8 mouse cellular contexts compared by ENCODE assay signal in genomic region chr13:69459657-69460458, GRCm38 (mm10).
DNase-seq lines count a peak whose midpoint lies in the region; ATAC-seq and TF ChIP-seq lines count a peak whose summit lies in the region.

No protein-coding gene starts in this region.

- H3K4me2 ChIP-seq in forebrain, embryonic 14.5 days (ENCODE audit: low read length) = no peak overlapping the region
- peak overlapping the region; percentile 35; the same call in 1 of the 2 replicates for H3K4me2 ChIP-seq in lung, embryonic 16.5 days (ENCODE audit: low read depth, low read length)

- H3K27ac ChIP-seq in forebrain, embryonic 14.5 days (ENCODE audit: low read depth, low read length) = no peak overlapping the region
- peak overlapping the region; percentile 58 for H3K27ac ChIP-seq in lung, embryonic 16.5 days (ENCODE audit: low read length)
- no peak overlapping the region for H3K27ac ChIP-seq in small intestine, adult 2 months (ENCODE audit: insufficient read depth, low read depth, low read length)

- H3K4me3 ChIP-seq in forebrain, embryonic 14.5 days (ENCODE audit: low read depth, low read length) = no peak overlapping the region
- H3K4me3 ChIP-seq in lung, embryonic 16.5 days (ENCODE audit: low read length) = no peak overlapping the region
- no peak overlapping the region for H3K4me3 ChIP-seq in small intestine, adult 2 months (ENCODE audit: low read depth, low read length)

- DNase-seq in adrenal gland, adult 2 months = peak; percentile 49
- no peak for DNase-seq in adrenal gland, adult 8-10 months
- peak; percentile 46 for DNase-seq in urinary bladder, postnatal 14 days (ENCODE audit: low spot score)
- no peak for DNase-seq in urinary bladder, adult 2 months (ENCODE audit: low spot score)
- DNase-seq in forebrain, embryonic 14.5 days (ENCODE audit: low spot score) = peak; percentile 70
- DNase-seq in kidney, postnatal 4 days = peak; percentile 86 to 88

- H3K4me1 ChIP-seq in forebrain, embryonic 14.5 days (ENCODE audit: control insufficient read depth, insufficient read depth, low read length) = 0 out of 2 replicates have a peak, but pooled peaks cover 3% of the 10 kb centered on the region
- H3K4me1 ChIP-seq in lung, embryonic 16.5 days (replicated peaks; ENCODE audit: control insufficient read depth, insufficient read depth, low read length) = peaks cover 7% of the 10 kb centered on the region; the same call in 1 of the 2 replicates
- H3K4me1 ChIP-seq in small intestine, adult 2 months (ENCODE audit: control insufficient read depth, insufficient read depth, insufficient read length, low read length) = no peaks in the 10 kb centered on the region

- H3K27me3 ChIP-seq in forebrain, embryonic 14.5 days (replicated peaks; ENCODE audit: control insufficient read depth, insufficient read depth, low read length) = no peaks in the 10 kb centered on the region
- H3K27me3 ChIP-seq in lung, embryonic 16.5 days (ENCODE audit: control insufficient read depth, insufficient read depth, low read depth, low read length) = no peaks in the 10 kb centered on the region
- H3K27me3 ChIP-seq in small intestine, adult 2 months (ENCODE audit: control insufficient read depth, insufficient read depth, low read length) = no peaks in the 10 kb centered on the region

- ATAC-seq in forebrain, embryonic 14.5 days = peak; percentile 69; the same call in 1 of the 2 replicates
- peak; percentile 85 for ATAC-seq in lung, embryonic 16.5 days (ENCODE audit: low read depth)

- no peak overlapping the region for H3K9ac ChIP-seq in forebrain, embryonic 14.5 days (ENCODE audit: low read length)
- no peak overlapping the region for H3K9ac ChIP-seq in lung, embryonic 16.5 days (ENCODE audit: low read length)

- TF ChIP-seq POLR2A in small intestine, adult 2 months (IDR thresholded peaks at IDR 0.05; ENCODE audit: low read depth, low read length) = no peak

- H3K9me3 ChIP-seq in forebrain, embryonic 14.5 days (replicated peaks; ENCODE audit: control insufficient read depth, low read length) = no peaks in the 10 kb centered on the region
- no peaks in the 10 kb centered on the region for H3K9me3 ChIP-seq in lung, embryonic 16.5 days (ENCODE audit: control insufficient read depth, low read length)

- no peaks in the 10 kb centered on the region for H3K36me3 ChIP-seq in forebrain, embryonic 14.5 days (ENCODE audit: control insufficient read depth, insufficient read depth, low read length)
- no peaks in the 10 kb centered on the region for H3K36me3 ChIP-seq in lung, embryonic 16.5 days (ENCODE audit: control insufficient read depth, insufficient read depth, low read length)
- H3K36me3 ChIP-seq in small intestine, adult 2 months (ENCODE audit: control insufficient read depth, insufficient read depth, low read length) = no peaks in the 10 kb centered on the region

- peak; percentile 68; the same call in 1 of the 2 replicates for TF ChIP-seq CTCF in small intestine, adult 2 months (IDR thresholded peaks at IDR 0.05; ENCODE audit: extremely low read depth, insufficient read length, insufficient replicate concordance, low read depth, low read length)

- 17% methylated on average over 8 of the region's 8 CpGs for WGBS in forebrain, embryonic 14.5 days
- 8% methylated on average over 8 of the region's 8 CpGs for WGBS in lung, embryonic 16.5 days
- 13% methylated on average over 8 of the region's 8 CpGs for WGBS in small intestine, adult 2 months

Comparison
In these comparisons a context has a peak if more than half of its experiments do, and no peak if none do; other contexts are left out.
1. DNase-seq: peak in adrenal gland, adult 2 months (single experiment), urinary bladder, postnatal 14 days (single experiment), forebrain, embryonic 14.5 days (single experiment) and kidney, postnatal 4 days (2 of 2); none in adrenal gland, adult 8-10 months (single experiment) and urinary bladder, adult 2 months (single experiment).